Mouse (Mus musculus) cerebral cortex, adult 2 months (tissue): Measurements from ENCODE around the gene Olfr1330.

Experiments used
- WGBS: fragments of 180-500 bp; shearing (Covaris S2); methylation state at CpG from one replicate; pipeline ENCODE4 v1.1.7; 2018; 5-methylcytosine and 5-hydroxymethylcytosine counted together

Olfr1330 gene

GRCm38 (mm10) chr4:118888297-118888696 lies at the start of gene Olfr1330:
Gene Olfr1330, plus strand, starts transcription at chr4:118888597.
- WGBS: 88% methylated on average over 1 of the region's 1 CpGs

- WGBS: 90% methylated on average over 1 of the region's 1 CpGs
Measured at GRCm38 (mm10) chr4:118861791-118862190, 26.6 kb upstream of the Olfr1330 start.

GRCm38 (mm10) chr4:118862704-118863103 lies 25.7 kb upstream of the Olfr1330 start:
- WGBS: 52% methylated on average over 4 of the region's 4 CpGs

GRCm38 (mm10) chr4:118864349-118864748 lies 24.0 kb upstream of the Olfr1330 start, which contains the start of gene Olfr1331:
Gene Olfr1331, plus strand, starts transcription at chr4:118864649.
- WGBS: 100% methylated on average over 1 of the region's 1 CpGs

GRCm38 (mm10) chr4:118901981-118902380 lies 13.6 kb downstream of the Olfr1330 start:
- WGBS: 29% methylated on average over 2 of the region's 2 CpGs

GRCm38 (mm10) chr4:118917365-118917764 lies 29.0 kb downstream of the Olfr1330 start, which contains the start of gene Olfr1329:
Gene Olfr1329, minus strand, starts transcription at chr4:118917465.
- WGBS: 71% methylated on average over 2 of the region's 2 CpGs

- WGBS: 71% methylated on average over 3 of the region's 3 CpGs
Measured at GRCm38 (mm10) chr4:118931326-118931725, 42.9 kb downstream of the Olfr1330 start.

GRCm38 (mm10) chr4:118938512-118938911 lies 50.1 kb downstream of the Olfr1330 start, which contains the start of gene Olfr1328:
Gene Olfr1328, minus strand, starts transcription at chr4:118938612.
- WGBS: 76% methylated on average over 2 of the region's 2 CpGs
